Mouse (Mus musculus) left cerebral cortex, postnatal 36 days (tissue): Measurements from ENCODE around the gene Erich3. TPM values are rescaled to one million over a fixed set of nuclear protein-coding genes. Genes with fewer than 3 reads are reported as not detected.

Source experiments
- DNase-seq, 2 experiments: peaks; one replicate each; pipeline ENCODE4 v3.0.0; 2021 to 2022; ENCODE audit warnings: low spot score in 2 of 2, mixed read lengths in 1 of 2
- intact Hi-C: fragments of 180-260 bp; cut with DNase I; formaldehyde crosslinking; loops from one replicate; pipeline ENCODE4 v1.15.1; 2025
- total RNA-seq, 2 experiments: library from RNA; stranded (reverse); gene quantifications; 2 replicates each; pipeline ENCODE4 v1.2.3; 2021

Erich3 gene
- total RNA-seq, 2 experiments from 2014 or later: 9.7 to 10.3 TPM

- DNase-seq: peak; percentile 45 to 54
- intact Hi-C loops: loop anchor here (5.0 kb wide), 2 partner anchors 165 to 275 kb away; partner anchors contain the start of genes Fpgt and Lrriq3
These were observed 153.4 kb downstream of the Erich3 start for GRCm38 (mm10) chr3:154816801-154817625.

Other genes starting within 250 kb of the Erich3 start
- gene Cryz, start 67.1 kb upstream of the Erich3 start, total RNA-seq: 10 to 100 TPM; 19.8 to 22.2 TPM
- gene Tyw3, start 66.8 kb upstream of the Erich3 start, total RNA-seq: 10 to 100 TPM; 12.3 to 14.7 TPM